Mouse (Mus musculus): Measurements from ENCODE around the gene Dgki.

- TF ChIP-seq POLR2A (IDR thresholded peaks at IDR 0.05; ENCODE audit: borderline replicate concordance, insufficient read depth, low read length) (no peak), CTCF (IDR thresholded peaks at IDR 0.05; ENCODE audit: borderline replicate concordance, insufficient read depth, low read depth, low read length) (no peak)
Observed at GRCm38 (mm10) chr6:37244074-37244473, 55.9 kb downstream of the Dgki start.

Data from cerebellum, adult 2 months (tissue).